Mouse (Mus musculus) limb, embryonic 14.5 days (tissue): ENCODE data around the gene Tnf. TPM values are rescaled to one million over a fixed set of nuclear protein-coding genes. Genes with fewer than 3 reads are reported as not detected.

Source experiments
- ATAC-seq: fragments of 200-750 bp; cut with Nextera tagmentation; 2 replicates; pipeline ENCODE4 v1.8.0; 2017; ENCODE audit warnings: low read depth, moderate number of reproducible peaks, moderate TSS enrichment; ENCODE audit not compliant: low FRiP score
- DNase-seq: peaks from one replicate; pipeline ENCODE4 v3.0.0-alpha.2; 2015; ENCODE audit warnings: low spot score
- H3K27ac ChIP-seq: fragments of 300-500 bp; sonication (generic); replicated peaks from 2 replicates; pipeline ENCODE4 v1.5.1; 2014; ENCODE audit warnings: low read depth, mild to moderate bottlenecking, low read length, moderate library complexity, mixed read lengths
- H3K27me3 ChIP-seq: fragments of 300-500 bp; sonication (generic); 2 replicates; pipeline ENCODE4 v1.6.1; 2014; ENCODE audit warnings: low read length, mixed read lengths; ENCODE audit not compliant: control insufficient read depth, insufficient read depth
- H3K36me3 ChIP-seq: fragments of 300-500 bp; sonication (generic); 2 replicates; pipeline ENCODE4 v1.6.1; 2014; ENCODE audit warnings: mild to moderate bottlenecking, low read length, moderate library complexity, mixed read lengths; ENCODE audit not compliant: control insufficient read depth, insufficient read depth
- H3K4me1 ChIP-seq: fragments of 300-500 bp; sonication (generic); 2 replicates; pipeline ENCODE4 v1.6.1; 2014; ENCODE audit warnings: antibody characterized with exemption, low read length, mixed read lengths; ENCODE audit not compliant: control insufficient read depth, insufficient read depth
- H3K4me2 ChIP-seq: fragments of 300-500 bp; sonication (generic); replicated peaks from 2 replicates; pipeline ENCODE4 v1.6.1; 2014; ENCODE audit warnings: low read depth, mild to moderate bottlenecking, low read length, moderate library complexity; ENCODE audit not compliant: severe bottlenecking
- H3K4me3 ChIP-seq: fragments of 300-500 bp; sonication (generic); replicated peaks from 2 replicates; pipeline ENCODE4 v1.5.1; 2014; ENCODE audit warnings: low read length
- H3K9ac ChIP-seq: fragments of 300-500 bp; sonication (generic); 2 replicates; pipeline ENCODE4 v1.6.1; 2014; ENCODE audit warnings: mild to moderate bottlenecking, low read depth, low read length, moderate library complexity; ENCODE audit not compliant: severe bottlenecking
- H3K9me3 ChIP-seq: fragments of 300-500 bp; sonication (generic); 2 replicates; pipeline ENCODE4 v1.6.1; 2016; ENCODE audit warnings: low read length; ENCODE audit not compliant: control insufficient read depth
- POLR2A ChIP-seq: fragments of 200-500 bp; IDR thresholded peaks from 2 replicates; pipeline ENCODE4 v1.8.0; 2012; ENCODE audit warnings: inconsistent platforms, mild to moderate bottlenecking, moderate library complexity, borderline replicate concordance; ENCODE audit not compliant: insufficient read depth, insufficient read length; ENCODE audit errors: extremely low read depth
- WGBS: fragments of 180-500 bp; shearing (Covaris S2); extraction: QIAGEN DNeasy Blood & Tissue Kit; methylation state at CpG from one replicate; pipeline ENCODE4 v1.1.7; 2014; 5-methylcytosine and 5-hydroxymethylcytosine counted together
- polyA plus RNA-seq, 2 experiments: library from polyadenylated mRNA; depleted of rRNA in 1 of 2; stranded (reverse) in 1 of 2; unstranded in 1 of 2; fragments of >200 nt; fragmentation: Nextera tagmentation in 1 of 2; extraction: Ambion mirVana in 1 of 2; gene quantifications; 2 replicates each; pipeline versions ENCODE4 v1.2.1 to v1.2.3; 2012 to 2014

Tnf gene
- polyA plus RNA-seq, 2 experiments = 0.73 to 1.1 TPM

DNA sequence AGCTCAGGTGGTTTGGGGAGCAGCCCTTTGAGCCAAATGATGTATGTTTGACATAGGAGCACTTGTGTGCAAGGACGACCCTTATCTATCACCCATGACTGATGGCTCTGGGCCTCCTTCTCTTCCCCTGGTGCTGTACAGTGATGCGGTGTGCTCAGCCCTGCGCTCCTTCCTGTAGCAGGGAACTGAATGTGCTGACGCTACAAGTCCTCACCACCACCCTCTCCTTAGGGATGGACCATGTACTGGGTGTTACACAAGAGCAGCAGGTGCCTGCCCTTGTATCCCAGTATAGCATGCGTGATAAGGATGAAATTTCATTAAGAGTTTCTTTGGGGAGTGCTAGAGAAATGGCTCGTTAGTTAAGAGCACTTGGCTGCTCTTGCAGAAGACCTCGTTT, 45.3 kb upstream of the Tnf start:
- WGBS = 89% methylated on average over 7 of the region's 7 CpGs
- no peaks in the 10 kb centered on the region for H3K9me3 ChIP-seq
- no peak overlapping the region for H3K27ac ChIP-seq
- no peaks in the 10 kb centered on the region for H3K27me3 ChIP-seq
- peaks cover 91% of the 10 kb centered on the region for H3K36me3 ChIP-seq
- H3K4me1 ChIP-seq = peaks cover 13% of the 10 kb centered on the region
- TF ChIP-seq POLR2A = no peak
- no peak overlapping the region for H3K4me2 ChIP-seq
- no peak overlapping the region for H3K4me3 ChIP-seq
- ATAC-seq (no peak), DNase-seq (no peak)
- H3K9ac ChIP-seq = no peak overlapping the region

DNA sequence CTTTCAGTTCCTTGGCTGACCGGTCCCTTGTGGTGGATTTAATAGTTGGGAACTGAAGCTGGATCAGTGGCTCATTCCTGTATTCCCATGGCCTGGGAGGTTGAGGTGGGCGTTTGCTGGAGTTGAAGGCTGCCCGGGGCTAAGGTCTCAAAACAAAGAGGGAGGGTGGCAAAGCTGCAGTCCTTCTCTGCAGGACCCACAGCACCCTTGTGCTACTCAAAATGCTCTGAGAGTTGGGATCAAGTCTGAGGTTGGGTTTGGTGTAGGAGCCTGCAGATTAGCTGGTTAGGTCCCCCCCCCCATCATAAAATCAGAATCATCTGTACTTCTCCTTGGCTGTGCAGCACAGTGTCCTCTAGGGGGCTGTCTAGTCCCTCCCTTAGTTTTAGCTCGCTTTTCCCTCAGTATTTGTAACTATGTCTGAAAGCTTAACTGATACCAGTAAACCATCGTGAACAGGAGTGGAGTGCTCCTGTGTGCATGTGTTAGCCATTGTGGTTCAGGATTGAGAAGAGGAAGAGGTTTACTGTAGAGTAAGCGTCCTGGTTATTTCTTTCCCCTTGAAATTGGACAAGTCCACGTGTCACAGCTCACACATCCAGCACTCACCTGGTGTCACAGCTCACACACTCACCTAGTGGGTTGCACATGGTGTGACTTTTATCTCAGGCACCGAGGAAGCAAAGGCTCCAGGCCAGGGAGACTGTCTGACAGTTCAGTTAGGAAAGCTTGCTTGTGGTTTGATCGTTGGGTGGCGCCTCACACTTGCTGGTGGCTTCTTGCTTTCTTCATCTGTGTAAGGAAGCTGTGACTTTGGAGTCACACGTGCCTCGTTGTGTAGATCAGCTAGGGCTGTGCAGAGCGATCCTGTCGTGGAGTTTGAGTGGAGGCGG, 44.2 kb upstream of the Tnf start:
- Histone ChIP-seq H3K9ac (no peak overlapping the region), H3K27me3 (no peaks in the 10 kb centered on the region), H3K27ac (no peak overlapping the region), H3K36me3 (peaks cover 81% of the 10 kb centered on the region), H3K9me3 (no peaks in the 10 kb centered on the region), H3K4me1 (peaks cover 13% of the 10 kb centered on the region), H3K4me2 (no peak overlapping the region), H3K4me3 (no peak overlapping the region)
- 77% methylated on average over 15 of the region's 15 CpGs for WGBS
- ATAC-seq (no peak), DNase-seq (peak; percentile 55)
- no peak for TF ChIP-seq POLR2A

DNA sequence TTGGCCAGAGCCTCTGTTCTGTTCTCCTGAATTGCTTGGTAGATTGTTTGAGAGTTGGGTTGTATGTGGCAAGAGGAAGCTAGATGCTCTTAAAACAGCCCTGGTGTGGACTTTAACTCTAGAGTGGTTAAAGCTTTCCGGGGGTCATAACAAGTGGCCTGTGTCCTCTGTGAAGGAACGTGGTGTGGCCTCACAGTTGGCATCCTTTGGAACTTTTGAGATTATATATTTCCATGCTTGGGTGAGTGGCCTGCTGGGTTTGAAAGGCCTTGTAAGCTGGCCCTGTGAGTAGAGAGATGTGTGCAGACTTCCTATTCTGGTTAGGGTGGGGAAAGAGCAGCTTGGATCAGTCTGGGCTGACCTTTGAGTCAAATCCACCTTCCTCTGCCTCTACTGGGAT, 43.2 kb upstream of the Tnf start:
- 77% methylated on average over 2 of the region's 2 CpGs for WGBS
- DNase-seq (no peak), ATAC-seq (no peak)
- peaks cover 71% of the 10 kb centered on the region for H3K36me3 ChIP-seq
- H3K9me3 ChIP-seq = no peaks in the 10 kb centered on the region
- 0 out of 2 replicates have a peak overlapping the region, but pooled peaks have one; percentile 100 for H3K9ac ChIP-seq
- peak overlapping the region; percentile 2 for H3K4me3 ChIP-seq
- H3K27ac ChIP-seq = no peak overlapping the region
- H3K4me2 ChIP-seq = peak overlapping the region; percentile 75; the same call in 1 of the 2 replicates
- peaks cover 19% of the 10 kb centered on the region for H3K4me1 ChIP-seq
- H3K27me3 ChIP-seq = no peaks in the 10 kb centered on the region
- no peak for TF ChIP-seq POLR2A

DNA sequence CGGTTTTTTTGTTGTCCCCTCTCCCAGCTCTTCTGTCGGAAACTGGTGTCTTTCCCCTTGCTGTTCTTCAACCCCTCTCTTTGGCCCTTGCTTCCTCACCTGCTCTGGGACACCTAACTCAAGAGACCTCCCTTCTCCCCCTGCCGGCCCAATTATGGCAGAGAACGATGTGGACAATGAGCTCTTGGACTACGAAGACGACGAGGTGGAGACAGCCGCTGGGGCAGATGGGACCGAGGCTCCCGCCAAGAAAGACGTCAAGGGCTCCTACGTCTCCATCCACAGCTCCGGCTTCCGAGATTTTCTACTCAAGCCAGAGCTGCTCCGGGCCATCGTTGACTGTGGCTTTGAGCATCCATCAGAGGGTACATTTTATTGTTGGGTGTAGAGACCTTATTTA, 41.3 kb upstream of the Tnf start:
- H3K4me2 ChIP-seq = peak overlapping the region; percentile 75
- no peaks in the 10 kb centered on the region for H3K9me3 ChIP-seq
- peak overlapping the region; percentile 100 for H3K9ac ChIP-seq
- no peak for TF ChIP-seq POLR2A
- no peaks in the 10 kb centered on the region for H3K27me3 ChIP-seq
- ATAC-seq = no peak
- peaks cover 19% of the 10 kb centered on the region for H3K4me1 ChIP-seq
- peaks cover 52% of the 10 kb centered on the region for H3K36me3 ChIP-seq
- WGBS = 4% methylated on average over 16 of the region's 16 CpGs
- H3K27ac ChIP-seq = peak overlapping the region; percentile 98
- DNase-seq = peak; percentile 36
- H3K4me3 ChIP-seq = peak overlapping the region; percentile 100

DNA sequence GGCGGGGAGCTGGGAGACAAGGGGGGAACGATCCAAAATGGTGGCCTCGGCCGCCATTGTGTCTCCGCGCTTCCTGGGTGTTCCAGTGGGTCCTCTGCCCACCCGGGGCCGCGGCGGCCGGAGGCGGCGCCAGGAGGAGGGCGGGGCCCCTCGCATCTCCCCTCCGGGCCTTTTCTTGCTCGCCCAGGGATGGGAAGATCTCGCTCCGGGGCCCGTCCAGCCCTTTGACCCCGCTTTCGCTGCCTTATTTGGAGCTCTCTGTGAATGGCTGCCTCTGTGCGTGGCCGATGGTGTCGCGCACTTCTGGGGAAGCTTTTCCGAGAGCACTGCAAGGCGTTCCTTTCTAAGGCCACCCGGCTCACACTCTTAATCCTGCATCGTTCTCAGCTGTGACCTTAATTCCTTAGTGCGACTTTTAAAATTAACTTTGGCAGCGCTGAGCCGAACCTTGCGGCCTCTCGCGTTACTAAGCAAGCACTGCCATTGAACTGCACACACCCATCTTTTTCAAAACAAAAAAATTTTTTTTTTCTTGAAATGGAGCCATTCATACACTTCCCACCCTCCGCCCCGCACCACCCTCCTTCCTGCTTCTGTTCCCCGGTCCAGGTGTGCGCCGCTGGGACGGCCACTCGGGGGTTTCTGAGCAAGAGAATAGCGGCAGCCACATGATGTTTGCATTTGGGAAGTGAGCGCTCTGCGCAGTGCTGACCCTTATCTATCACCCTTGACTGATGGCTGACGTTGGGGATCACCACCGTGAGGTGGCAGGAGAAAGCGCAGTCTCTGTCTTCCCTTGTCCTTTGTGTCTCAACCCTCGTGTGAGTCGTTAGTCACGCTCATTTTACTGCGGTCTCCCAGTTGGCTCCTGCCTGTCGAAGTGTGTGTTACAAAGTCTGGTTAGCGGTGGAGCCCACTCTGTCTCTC, 40.5 kb upstream of the Tnf start:
- ATAC-seq = peak; percentile 32
- Histone ChIP-seq H3K27ac (peak overlapping the region; percentile 98), H3K36me3 (peaks cover 44% of the 10 kb centered on the region), H3K4me3 (peak overlapping the region; percentile 100), H3K9ac (peak overlapping the region; percentile 100), H3K4me1 (peaks cover 19% of the 10 kb centered on the region), H3K4me2 (peak overlapping the region; percentile 75), H3K9me3 (no peaks in the 10 kb centered on the region), H3K27me3 (no peaks in the 10 kb centered on the region)
- DNase-seq = peak; percentile 58
- TF ChIP-seq POLR2A = peak; percentile 49; the same call in 1 of the 2 replicates
- WGBS = under 1% methylated on average over 48 of the region's 55 CpGs
